Mouse (Mus musculus) mouse trophoblast stem cell (cell line): Measurements from ENCODE around the gene 4921504E06Rik.

Source experiments
- in situ Hi-C, 2 experiments: fragments of 300-500 bp; cut with MseI, MboI; formaldehyde crosslinking; loops; 2 replicates in 1 of 2; 3 replicates in 1 of 2; pipeline ENCODE4 v1.15.1; 2025

Gene 4921504E06Rik

DNA sequence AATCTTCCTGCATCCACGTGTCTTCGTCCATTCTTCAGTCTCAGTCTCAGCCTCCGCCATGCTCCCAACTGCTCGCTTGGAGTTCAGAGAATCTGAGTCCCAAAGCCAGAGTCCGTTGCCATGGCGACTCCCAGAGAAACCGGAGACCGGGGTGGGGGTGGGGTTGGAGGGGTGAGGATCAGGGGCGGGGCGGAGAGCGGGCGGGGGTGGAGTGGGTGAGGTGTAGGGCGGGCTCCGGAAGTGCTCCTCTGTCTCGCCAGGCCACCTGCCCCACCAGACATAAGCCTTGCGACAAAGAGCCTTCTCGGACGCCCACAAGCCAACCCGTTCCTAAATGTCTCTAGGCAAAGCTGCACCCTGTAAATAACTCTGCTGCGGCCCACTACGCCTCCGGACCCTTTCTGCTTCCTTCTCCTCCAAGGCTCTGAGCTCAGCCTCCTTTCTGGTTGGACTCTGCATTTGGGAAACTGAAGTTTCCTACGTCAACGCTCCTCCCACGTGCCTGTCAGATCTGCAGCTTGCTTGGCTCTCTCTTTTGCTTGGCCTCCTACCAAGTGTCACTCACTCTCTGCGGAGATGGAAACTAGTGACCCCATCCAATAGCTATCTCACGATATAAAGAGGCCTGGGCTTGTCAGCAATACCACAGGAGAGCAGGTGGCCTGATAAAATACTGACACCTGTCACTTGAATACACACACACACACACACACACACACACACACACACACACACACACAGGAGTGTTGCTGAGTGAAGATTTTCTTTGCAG, at the start of gene 4921504E06Rik:
TSS of gene 4921504E06Rik (minus strand) at position 94 of the 772 bp plus-strand sequence.
- in situ Hi-C loops = no loop called here

DNA sequence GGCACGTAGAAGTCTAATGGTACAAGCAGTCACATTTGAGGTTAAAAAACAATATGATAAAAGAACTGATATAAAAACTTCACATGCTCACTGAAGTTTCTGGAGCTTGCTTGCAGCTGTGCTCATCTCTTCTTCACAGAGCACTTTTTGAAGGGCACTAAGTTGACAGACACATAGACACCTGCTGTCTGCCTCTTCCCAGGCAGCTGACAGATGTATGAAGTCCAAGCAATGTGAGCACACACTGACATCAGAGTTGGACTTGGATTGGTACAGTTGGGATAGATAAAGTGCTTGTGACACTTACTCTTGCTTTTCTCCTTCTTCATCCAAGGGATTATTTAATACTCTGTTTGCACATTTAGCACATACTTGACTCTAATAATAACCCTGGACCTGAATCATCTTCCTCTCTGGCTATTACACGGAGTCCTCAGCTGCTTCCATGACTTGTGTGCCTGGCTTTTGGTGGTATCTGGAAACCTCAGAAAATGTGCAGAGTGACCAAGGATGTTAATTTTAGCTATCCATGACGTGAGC, 47.7 kb upstream of the 4921504E06Rik start:
- in situ Hi-C loops = no loop called here

DNA sequence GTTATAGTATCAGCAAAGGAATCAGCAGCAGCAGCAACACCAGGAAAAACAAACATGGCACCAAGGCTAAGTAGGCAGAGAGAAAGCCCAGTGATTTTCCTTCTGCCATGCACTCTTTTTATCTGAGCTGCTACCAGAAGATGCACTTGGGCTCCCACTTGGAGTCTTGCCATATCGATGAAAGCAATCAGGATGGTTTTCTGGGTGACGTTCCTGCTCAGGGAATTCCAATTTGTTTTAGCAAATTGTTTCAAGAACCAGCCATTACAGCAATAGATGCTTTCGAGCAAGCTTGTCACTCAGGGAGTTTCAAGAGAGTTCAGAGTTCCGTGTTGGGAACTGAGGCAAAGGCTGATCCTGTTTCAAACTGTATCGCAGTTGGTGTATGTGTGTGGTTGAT, 47.1 kb upstream of the 4921504E06Rik start:
- in situ Hi-C loops = no loop called here

DNA sequence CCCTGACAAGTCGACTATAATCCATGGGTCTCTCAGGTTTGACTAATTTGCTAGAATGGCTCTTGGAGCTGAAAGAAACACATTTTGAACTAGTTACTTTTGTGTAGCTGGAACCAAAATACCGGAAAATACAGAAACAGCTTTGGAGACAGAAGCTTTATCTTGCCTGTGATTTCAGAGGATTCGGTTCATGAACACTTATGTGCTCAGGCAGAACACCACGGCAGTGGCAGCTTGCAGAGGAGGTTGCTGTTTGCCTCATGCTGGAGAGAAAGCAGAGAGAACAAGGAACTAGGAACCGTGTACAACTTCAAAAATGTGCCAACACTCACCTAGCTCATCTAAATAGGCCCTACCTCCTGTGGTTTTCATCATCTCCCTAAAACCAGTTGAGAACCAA, 46.1 kb upstream of the 4921504E06Rik start:
- in situ Hi-C loops = no loop called here

DNA sequence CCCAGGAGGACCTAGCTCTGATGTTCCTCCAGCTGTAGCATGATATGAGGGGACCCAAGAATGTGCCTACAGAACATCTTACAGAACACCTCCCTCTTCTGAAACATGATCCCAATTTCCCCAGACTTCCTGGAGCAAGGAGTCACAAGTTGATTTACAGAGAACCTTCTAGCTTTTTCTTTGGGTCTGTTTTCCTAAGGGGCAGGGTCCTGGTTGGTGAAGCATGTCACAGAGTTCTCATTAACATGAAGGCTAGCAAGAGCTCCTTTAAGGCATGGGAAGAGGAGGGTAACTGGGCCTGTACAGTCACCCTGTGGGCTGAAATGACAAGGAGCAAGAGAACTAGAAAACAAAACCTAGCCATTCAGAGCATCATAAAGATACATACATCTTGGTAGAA, 43.3 kb upstream of the 4921504E06Rik start:
- in situ Hi-C loops = no loop called here

DNA sequence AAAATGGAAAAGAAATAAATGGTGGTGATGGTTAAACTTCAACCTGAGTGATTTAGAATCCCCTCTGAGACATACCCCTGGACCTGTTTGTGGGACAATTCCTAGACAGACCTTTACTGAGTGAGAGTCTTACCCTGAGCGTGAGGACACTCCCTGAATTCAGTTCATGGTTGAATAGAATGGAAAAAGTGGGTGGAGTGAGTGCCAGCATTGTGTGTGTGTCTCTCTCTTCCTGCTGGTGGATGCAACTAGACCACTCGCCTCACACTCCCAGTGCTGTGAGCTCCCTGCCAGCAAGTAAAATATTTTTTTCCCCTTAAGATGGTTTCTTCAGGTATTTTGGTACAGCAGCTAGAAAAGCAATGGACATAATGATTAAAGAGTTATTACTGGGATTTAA, 42.7 kb upstream of the 4921504E06Rik start:
- in situ Hi-C loops = no loop called here

DNA sequence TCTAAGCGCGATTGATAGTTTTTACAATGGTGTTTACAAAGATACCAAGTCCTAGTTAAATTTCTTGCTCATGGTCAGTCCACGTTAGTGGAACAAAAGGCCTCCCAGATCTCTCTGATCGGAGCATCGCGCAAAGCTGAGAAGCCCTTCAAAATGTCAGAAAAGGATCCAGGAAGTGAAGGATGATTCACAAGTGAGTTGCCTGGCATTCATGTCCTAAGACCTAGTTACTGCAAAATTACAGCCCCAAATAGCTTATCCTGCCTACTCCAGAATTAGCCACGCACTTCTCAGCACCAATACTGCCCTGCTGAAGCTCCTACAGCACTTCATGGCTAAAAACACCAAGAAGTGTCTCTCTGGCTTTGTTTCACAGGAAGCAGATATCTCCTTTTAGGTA, 41.1 kb upstream of the 4921504E06Rik start:
- in situ Hi-C loops = no loop called here

DNA sequence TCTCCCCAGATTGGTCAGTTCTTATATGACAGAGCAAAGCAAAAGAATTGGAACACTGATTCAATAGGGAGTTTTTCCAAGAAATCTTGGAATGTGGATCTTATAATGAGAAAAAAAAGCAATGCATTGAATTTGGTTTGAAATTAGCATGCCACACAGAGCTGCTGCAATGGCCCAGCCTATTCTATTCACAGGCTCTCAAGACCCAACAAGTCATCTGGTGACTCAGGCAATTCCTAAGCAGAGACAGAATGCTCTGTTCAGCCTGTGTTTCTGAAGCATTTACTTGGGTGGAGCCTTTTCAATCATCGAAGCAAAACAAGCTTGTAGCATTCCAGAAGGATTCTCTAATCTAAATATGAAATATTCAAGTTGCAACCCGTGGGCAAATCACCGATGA, 26.1 kb upstream of the 4921504E06Rik start:
- in situ Hi-C loops = no loop called here

DNA sequence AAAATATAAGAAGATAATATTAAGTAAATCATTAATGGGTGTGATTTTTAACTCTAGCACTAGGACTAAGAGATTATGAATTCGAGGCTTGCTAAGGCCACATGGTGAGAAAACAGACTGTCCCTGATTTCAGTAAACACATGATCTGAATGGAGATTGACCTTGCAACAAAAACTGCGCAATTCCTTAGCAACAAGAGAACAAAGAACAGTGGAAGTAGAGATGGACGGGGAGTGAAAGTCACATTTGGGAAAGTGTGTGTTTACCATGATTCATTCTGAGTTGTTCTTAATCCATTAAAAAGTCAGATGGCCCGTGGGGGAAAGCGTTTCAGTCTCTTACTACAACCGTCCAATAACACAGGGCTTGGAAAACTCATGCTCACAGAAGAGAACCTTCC, 25.5 kb upstream of the 4921504E06Rik start:
- in situ Hi-C loops = no loop called here

DNA sequence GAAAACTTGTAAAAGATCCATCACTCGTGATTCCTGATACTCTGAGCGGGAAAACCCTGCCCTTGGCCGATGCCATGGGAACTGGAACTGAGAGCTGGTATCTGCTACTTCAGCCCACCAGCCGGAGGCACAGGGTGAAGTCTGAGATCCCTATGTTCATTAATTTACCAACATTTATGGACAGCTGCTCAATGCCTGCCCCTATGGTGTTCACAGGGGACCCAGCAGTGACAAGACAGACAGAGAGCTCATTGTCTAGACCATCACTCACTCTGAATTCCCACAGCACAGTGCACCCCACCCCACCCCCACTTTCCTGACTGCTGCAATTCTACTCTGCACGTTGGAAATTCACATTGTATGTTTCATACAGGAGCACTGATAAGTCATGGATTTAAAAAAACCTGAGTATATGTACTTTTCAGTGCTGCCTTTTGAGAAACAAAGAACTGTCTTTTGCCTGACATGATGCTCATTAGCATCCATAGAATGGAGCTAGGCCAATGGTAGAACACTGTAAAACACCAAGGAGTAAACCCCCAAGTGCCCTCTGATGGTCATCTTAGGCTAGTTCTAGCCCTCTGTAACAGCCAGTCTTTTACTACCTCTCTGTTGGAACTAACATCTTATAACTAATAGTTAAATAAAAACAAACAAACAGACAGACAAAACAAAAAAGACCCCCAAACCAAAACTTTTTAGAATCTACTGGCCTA, 8.6 kb upstream of the 4921504E06Rik start:
- in situ Hi-C loops = no loop called here

DNA sequence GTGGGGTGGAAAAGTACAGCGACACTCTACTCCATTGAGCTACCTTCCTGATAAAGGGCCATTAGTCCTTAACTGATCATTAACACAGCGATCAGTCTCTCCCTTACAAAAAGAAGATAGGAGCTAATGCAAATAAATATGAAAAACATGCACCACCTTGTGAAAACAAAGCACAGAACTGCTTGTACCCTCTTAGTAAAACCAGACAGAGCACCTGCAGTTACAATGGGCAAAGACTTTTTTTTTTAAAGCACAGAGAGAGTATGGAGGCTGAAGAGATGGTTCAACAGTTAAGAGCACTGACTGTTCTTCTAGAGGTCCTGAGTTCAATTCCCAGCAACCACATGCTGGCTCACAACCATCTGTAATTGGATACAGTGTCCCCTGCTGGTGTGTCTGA, 6.9 kb upstream of the 4921504E06Rik start:
- in situ Hi-C loops = no loop called here

DNA sequence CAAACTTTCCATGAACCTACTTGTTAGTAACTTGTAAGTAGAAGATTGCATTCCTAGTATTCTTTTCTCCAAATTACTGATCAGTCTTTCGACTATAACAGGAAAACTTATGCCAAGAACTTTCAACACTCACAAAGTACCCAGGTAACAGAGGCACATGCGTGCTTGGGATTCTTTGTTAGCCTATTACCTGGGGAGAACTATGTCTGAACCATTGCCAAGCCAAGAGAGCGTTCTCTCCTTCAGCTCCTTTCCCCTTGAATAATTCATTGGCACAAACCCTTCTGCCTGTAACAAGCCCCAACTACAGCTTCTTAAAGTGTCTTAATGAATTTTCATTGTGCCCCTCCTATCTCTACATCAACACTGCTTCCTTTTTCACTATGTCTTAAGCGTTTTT, 6.4 kb upstream of the 4921504E06Rik start:
- in situ Hi-C loops = no loop called here

DNA sequence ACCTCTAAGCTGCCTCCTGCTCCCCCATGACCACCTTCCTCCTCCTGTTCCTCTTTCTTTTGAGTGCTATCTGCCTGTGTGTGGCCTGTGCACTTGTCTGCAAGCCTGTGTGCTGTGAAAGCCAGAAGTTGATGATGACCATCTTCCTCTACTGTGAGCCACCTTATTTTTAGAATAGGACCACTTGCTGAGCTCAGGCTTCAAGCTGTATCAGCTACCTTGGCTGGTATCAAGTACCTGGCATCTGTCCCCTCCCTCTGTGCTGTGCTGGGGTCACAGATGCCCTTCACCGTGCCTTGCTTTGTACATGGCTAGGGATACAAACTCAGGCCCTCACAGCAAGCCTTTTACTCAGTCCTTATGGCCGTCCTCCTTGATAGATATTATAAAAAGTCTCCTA, 2.3 kb downstream of the 4921504E06Rik start:
- in situ Hi-C loops = no loop called here

DNA sequence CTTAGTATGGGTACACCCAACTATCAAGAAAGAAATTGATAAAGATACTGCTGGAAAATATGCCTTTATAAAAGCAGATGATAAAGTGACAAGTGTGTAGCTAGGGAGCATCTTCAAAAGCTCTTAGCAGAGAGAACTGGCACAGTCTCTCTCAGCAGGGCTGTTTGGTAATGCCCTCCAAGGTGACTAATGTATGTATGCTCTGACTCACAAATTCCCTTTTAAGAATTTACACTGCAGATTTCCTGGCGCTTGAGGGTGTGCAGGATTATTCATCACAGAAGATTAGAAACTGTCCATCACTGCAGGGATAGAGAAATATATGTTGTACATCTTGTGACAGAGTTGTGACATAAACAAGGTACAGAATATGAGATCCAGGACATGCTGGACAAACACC, 12.8 kb downstream of the 4921504E06Rik start:
- in situ Hi-C loops = no loop called here

DNA sequence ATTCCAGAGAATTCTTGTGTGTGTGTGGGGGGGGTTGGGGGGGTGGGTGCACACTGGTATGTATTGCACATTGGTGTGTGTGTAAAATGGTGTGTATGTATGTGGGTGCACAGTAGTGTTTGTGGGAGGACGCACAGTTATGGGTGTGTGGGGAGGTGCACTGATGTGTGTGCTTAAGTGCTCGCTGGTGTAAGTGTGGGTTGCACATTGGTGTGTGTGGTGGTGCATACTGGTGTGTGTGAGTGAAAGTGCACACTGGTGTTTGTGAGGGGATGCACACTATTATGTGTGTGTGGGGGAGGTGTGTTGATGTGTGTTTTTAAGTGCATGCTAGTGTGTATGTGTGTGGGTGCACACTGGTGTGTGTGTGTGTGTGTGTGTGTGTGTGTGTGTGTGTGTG, 24.3 kb downstream of the 4921504E06Rik start:
- in situ Hi-C loops = loop anchor here (10.0 kb wide), 2 partner anchors 135 to 205 kb away; no protein-coding TSS in a partner anchor

DNA sequence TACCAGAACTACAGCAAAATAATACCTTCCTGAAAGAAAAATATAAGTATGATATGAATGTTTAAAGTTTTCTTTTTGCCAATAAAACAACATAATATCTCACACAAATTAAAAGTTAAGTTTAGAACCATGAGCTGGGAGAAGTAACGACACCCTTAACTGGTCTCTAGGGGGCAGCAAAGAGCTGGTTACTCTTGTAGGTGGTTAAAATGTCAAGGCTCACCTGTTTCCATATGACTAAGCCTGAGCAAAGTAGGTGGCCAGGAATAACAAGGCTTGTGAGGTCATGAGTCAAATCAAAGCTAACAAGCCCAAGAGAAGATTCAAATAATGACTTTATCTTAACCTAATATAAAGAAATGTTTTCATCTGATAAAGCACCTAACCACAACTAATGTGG, 24.9 kb downstream of the 4921504E06Rik start:
- in situ Hi-C loops = loop anchor here (10.0 kb wide), 2 partner anchors 136 to 206 kb away; no protein-coding TSS in a partner anchor

DNA sequence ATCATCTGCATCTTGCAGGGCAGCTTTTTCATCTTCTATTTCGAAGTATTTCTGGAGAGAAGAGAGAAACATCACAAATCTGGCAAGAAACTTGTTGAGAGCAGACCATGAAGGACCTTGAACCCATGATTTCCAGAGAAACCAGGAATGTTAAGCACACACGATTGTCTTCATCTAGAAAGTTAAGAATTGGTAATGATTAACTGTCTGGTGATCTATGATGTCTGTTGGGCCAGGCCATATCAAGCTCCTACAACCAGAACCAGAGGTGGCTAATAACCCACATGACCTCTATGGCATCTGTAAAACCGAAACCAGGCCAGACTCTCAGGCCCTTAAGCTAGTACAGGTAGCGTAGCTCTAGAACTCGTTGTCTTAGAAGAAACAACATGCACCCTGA, 29.6 kb downstream of the 4921504E06Rik start:
- in situ Hi-C loops = loop anchor here (5.0 to 25.0 kb wide), 4 partner anchors 112 to 388 kb away; partner anchors contain the start of gene Etl4 (in 1 of the 2)

DNA sequence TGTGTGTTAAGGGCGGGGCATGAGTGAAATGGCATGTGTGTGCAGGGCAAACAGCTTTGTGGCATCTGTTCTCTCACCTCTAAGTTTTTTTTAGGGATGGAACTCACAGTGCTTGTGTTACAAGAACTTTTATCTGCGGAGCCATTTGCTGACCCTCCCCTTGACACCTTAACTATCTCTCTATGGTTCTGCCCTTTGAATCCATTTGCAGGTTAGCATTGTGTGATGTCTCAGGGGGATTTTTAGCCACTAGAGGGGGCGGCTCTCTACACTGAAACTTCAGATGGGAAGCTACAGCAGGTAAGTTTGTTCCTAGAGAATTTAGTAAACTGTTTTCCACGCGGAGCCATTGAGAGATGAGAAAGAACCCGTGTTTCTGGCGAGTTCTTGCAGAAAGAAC, 32.1 kb downstream of the 4921504E06Rik start:
- in situ Hi-C loops = loop anchor here (5.0 to 25.0 kb wide), 4 partner anchors 109 to 391 kb away; partner anchors contain the start of gene Etl4 (in 1 of the 2)

DNA sequence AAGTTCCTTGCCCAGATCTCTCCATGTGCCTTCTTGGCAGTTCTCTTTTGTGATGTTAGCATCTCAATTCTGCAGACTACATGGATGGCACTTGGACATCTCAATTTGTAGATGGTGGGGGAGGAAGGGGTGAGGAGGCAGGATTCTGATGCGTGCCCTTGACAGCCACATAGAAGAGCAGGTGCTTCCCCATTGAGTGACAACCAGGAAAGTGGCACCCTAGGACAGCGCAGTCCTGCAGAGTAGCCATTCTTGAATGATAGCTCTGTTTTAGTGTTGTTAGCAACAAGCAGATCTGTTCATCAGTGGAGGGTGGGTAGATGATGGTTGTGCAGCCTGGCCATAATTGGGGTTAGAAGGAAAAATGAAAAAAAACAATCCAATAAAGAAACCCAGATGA, 33.1 kb downstream of the 4921504E06Rik start:
- in situ Hi-C loops = loop anchor here (5.0 to 25.0 kb wide), 4 partner anchors 108 to 392 kb away; partner anchors contain the start of gene Etl4 (in 1 of the 2)

DNA sequence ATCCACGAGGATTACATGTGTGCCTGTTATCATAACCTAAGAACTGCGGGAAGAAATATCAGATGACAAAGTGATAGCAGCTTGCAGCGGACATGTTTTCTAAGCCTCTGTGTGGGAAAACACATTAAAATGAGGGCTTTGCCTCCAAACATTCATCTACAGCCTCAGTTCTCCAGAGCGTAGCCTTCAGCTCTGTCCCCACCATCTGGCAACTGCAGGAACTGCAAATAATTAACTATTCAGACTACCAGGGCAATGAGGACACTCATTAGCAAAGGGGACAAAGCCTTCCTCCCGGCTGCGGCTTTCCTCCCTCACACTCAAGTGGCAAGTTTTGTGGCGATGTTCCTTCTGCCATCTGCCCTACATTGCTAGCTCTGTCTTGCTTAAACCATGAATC, 33.9 kb downstream of the 4921504E06Rik start:
- in situ Hi-C loops = loop anchor here (5.0 to 25.0 kb wide), 5 partner anchors 102 to 393 kb away; partner anchors contain the start of gene Etl4 (in 1 of the 2)

DNA sequence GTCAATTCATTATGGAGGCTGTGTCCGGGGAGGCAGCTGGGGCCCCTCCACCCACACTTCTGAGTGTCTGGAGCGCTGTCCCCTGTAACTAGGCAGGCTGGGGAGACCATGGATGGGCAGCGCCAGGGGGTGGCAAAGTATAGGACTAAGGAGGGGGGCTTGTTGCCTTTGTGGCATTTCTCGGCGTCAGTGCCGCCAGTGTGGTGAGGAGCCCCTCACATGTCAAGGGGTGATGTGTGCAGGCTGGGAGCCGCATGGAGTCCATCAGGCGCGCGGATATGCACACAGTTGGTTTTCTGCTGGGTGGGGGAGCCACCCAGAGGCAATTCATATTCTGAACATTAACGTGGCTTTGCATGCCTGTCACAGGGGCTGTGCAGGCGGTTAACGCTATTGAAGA, 35.8 kb downstream of the 4921504E06Rik start:
- in situ Hi-C loops = loop anchor here in 1 of 2 experiments (5.0 to 25.0 kb wide), 2 partner anchors 101 to 394 kb away; partner anchors contain the start of gene Etl4

DNA sequence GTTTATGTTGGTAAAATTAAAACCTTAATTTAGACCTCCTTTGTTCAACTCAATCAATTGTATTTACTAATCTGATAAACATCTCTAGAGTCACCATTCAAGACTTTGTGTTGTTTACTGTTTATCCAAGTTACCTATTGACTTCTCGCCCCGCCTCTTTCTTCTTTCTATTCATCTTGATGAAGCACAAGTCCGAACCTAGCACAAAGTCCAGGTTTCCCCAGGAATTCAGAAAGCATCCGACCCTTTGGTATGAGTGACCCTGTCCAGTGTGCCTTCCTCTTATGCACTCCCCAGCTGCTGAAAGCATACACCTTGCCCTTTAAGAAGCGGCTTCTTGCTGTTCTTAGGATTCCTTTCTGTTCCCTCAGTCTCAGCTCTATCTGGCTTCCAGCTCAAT, 41.3 kb downstream of the 4921504E06Rik start:
- in situ Hi-C loops = loop anchor here in 1 of 2 experiments (25.0 kb wide), 1 partner anchor 400 kb away; the partner anchor contains the start of gene Etl4
